Mouse (Mus musculus) liver, adult 2 months (tissue): ENCODE measurements around the gene Rabepk. TPM values are rescaled to one million over a fixed set of nuclear protein-coding genes. Genes with fewer than 3 reads are reported as not detected.
A peak's percentile ranks its signal among the peaks of the same experiment; 100 is the strongest.

Source experiments
- DNase-seq: peaks from one replicate; pipeline ENCODE4 v3.0.0-alpha.2; 2011; ENCODE audit warnings: low read depth, low spot score; ENCODE audit errors: extremely low read depth
- H3K27ac ChIP-seq: fragments of 200-500 bp; replicated peaks from 2 replicates; pipeline ENCODE4 v1.5.1; 2012; ENCODE audit warnings: low read depth, mild to moderate bottlenecking, control low read depth, inconsistent platforms, low read length; ENCODE audit not compliant: insufficient read depth
- H3K27me3 ChIP-seq: fragments of 200-500 bp; 2 replicates; pipeline ENCODE4 v1.6.1; 2012; ENCODE audit warnings: mild to moderate bottlenecking, moderate library complexity, low read length, inconsistent platforms; ENCODE audit not compliant: control insufficient read depth, insufficient read depth
- H3K36me3 ChIP-seq: fragments of 200-500 bp; 2 replicates; pipeline ENCODE4 v1.6.1; 2012; ENCODE audit warnings: low read length, inconsistent platforms; ENCODE audit not compliant: control insufficient read depth, insufficient read depth
- H3K4me1 ChIP-seq: fragments of 200-500 bp; 2 replicates; pipeline ENCODE4 v1.6.1; 2011; ENCODE audit warnings: low read length; ENCODE audit not compliant: control insufficient read depth, insufficient read depth
- H3K4me3 ChIP-seq: fragments of 200-500 bp; 2 replicates; pipeline ENCODE4 v1.5.1; 2011; ENCODE audit warnings: low read depth, mild to moderate bottlenecking, control low read depth, low read length, moderate library complexity; ENCODE audit not compliant: insufficient read depth
- H3K79me2 ChIP-seq: fragments of 200-500 bp; 2 replicates; pipeline ENCODE4 v1.6.1; 2012; ENCODE audit warnings: inconsistent platforms, mild to moderate bottlenecking, low read length, moderate library complexity; ENCODE audit not compliant: control insufficient read depth, insufficient read depth
- H3K9ac ChIP-seq: fragments of 200-500 bp; 2 replicates; pipeline ENCODE4 v1.6.1; 2012; ENCODE audit warnings: low read depth, mild to moderate bottlenecking, control low read depth, inconsistent platforms, low read length
- CTCF ChIP-seq: fragments of 200-500 bp; IDR thresholded peaks from 2 replicates; pipeline ENCODE4 v1.5.1; 2011; ENCODE audit warnings: low read depth, low read length, control low read depth
- POLR2A ChIP-seq: fragments of 200-500 bp; IDR thresholded peaks from 2 replicates; pipeline ENCODE4 v1.6.1; 2011; ENCODE audit warnings: low read length, control low read depth; ENCODE audit not compliant: insufficient read depth; ENCODE audit errors: extremely low read depth
- WGBS: fragments of 180-500 bp; shearing (Covaris S2); methylation state at CpG from one replicate; pipeline ENCODE4 v1.1.7; 2018; 5-methylcytosine and 5-hydroxymethylcytosine counted together
- polyA plus RNA-seq: library from polyadenylated mRNA; depleted of rRNA; stranded (reverse); fragments of >200 nt; gene quantifications from 2 replicates; pipeline ENCODE4 v1.2.3, GENCODE M21; 2012; rRNA removed
- total RNA-seq: library from RNA; depleted of rRNA; stranded (reverse); fragments of >200 nt; gene quantifications from 2 replicates; pipeline ENCODE4 v1.2.3, GENCODE M21; 2014; rRNA removed

Gene Rabepk
- total and polyA plus RNA-seq, 2 experiments: 12.1 to 14.7 TPM

DNA sequence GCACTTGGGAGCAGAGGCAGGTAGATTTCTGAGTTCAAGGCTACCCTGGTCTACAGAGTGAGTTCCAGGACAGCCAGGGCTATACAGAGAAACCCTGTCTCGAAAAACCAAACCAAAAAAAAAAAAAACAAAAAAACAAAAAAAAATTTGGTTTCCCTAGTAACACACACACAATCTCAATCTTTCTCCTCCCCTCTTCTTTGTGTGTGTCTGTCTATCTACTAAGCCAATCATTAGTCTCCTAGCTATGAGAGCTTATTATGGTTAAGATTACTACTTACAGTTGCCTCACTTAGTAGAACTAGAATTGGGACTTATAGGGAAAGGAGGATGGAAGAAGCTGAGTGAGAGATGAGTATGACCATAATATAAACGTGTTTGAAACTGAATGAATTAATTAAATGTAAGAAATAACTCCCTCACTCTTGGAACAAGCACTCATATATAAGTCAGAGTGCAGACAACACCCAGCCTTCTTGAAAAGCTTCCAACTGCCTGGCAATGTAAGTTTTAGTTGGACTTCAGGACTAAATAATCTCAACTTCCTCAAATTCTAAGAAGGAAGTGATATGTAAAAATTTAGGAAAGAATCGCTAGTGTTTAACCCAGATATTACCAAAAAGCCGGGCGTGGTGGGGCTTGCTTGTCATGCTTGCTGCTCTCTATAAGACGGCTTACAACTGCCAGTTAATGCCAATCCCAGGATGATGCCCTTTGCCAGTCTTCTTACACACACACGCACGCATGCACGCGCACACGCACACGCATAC lies 58.1 kb downstream of the Rabepk start:
- WGBS: 84% methylated on average over 12 of the region's 12 CpGs
- H3K4me3 ChIP-seq: no peak overlapping the region
- no peak overlapping the region for H3K27ac ChIP-seq
- H3K4me1 ChIP-seq: peaks cover 3% of the 10 kb centered on the region
- TF ChIP-seq CTCF: no peak
- TF ChIP-seq POLR2A: no peak
- no peak for DNase-seq
- no peak overlapping the region for H3K9ac ChIP-seq
- H3K79me2 ChIP-seq: peaks cover 19% of the 10 kb centered on the region
- H3K36me3 ChIP-seq: peaks cover 3% of the 10 kb centered on the region
- H3K27me3 ChIP-seq: no peaks in the 10 kb centered on the region

DNA sequence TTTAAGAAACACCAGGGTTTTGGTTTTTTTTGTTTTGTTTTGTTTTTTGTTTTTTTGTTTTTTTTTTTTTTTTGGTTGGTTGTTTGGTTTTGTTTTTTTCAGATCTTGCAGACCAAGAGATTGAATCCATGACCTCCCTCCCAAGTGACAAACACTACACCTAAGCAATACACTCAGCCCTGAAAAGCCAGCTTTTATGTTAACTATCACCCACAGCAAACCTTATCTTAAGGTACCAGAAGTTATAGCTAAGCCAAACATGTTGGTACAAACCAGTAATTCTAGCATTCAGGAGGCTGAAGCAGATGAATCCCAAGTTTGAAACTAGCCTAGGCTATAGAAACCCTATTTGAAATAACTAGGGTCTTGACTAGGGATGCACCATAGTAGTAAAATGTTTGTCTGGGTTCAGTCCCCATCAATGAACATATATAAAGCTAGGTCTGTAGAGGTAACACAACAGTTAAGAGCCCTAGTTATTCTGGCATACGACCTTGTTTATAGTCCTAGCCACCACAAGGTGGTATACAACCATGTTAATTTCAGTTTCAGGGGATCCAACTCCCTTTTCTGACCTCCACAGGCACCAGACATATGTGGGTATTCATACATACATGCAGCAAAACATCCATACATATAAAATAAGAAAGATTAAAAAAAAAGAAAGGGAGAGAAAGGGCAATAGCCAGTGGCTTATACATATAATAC lies 59.9 kb downstream of the Rabepk start:
- 59% methylated on average over 1 of the region's 1 CpGs for WGBS
- no peak overlapping the region for H3K27ac ChIP-seq
- peaks cover 3% of the 10 kb centered on the region for H3K4me1 ChIP-seq
- TF ChIP-seq POLR2A (no peak), CTCF (no peak)
- H3K36me3 ChIP-seq: peaks cover 3% of the 10 kb centered on the region
- H3K4me3 ChIP-seq: no peak overlapping the region
- no peak overlapping the region for H3K9ac ChIP-seq
- no peaks in the 10 kb centered on the region for H3K27me3 ChIP-seq
- H3K79me2 ChIP-seq: peaks cover 18% of the 10 kb centered on the region; the same call in 1 of the 2 replicates
- DNase-seq: no peak

DNA sequence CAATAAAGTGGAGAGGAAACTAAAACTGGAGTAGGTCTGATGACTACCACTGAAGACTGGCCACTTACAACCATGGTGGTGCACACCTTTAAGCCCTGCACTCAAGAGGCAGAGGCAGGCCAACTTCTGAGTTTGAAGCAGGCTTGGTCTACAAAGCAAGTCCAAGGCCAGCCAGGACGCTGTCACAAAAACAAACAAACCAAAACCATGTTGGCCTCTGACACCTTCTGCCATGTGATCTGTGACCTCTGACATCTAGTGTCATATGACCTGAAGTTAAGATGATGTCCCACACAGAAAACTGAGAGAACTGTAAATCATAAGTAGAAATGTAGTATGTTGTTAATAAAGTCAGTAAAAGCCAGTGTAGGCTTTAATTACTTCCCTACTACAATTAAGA lies 61.8 kb downstream of the Rabepk start:
- TF ChIP-seq POLR2A (no peak), CTCF (no peak)
- peak overlapping the region; percentile 39 for H3K27ac ChIP-seq
- no peak overlapping the region for H3K9ac ChIP-seq
- 6% methylated on average over 1 of the region's 1 CpGs for WGBS
- no peaks in the 10 kb centered on the region for H3K27me3 ChIP-seq
- H3K4me1 ChIP-seq: peaks cover 3% of the 10 kb centered on the region
- no peaks in the 10 kb centered on the region for H3K36me3 ChIP-seq
- no peak overlapping the region for H3K4me3 ChIP-seq
- peaks cover 24% of the 10 kb centered on the region; the same call in 1 of the 2 replicates for H3K79me2 ChIP-seq
- peak; percentile 97 for DNase-seq

DNA sequence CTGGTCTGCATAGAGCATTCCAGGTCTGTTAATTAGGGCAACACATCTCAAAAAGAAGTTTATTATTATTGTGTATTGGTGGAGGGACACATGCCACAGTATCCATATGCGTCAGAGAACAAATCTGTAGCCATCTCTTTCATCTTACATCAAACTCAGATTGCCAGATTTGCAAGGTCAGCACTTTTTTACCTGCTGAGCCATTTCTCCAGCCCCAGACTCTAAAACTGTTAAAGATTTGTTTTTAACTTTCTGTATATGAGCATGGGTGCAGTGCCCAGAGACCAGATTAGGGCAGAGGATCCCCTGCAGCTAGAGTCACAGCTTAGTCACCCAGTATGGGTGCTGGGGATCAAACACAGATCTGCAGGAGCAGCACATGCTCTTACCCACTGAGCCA lies 63.1 kb downstream of the Rabepk start:
- H3K79me2 ChIP-seq: peaks cover 22% of the 10 kb centered on the region; the same call in 1 of the 2 replicates
- H3K27me3 ChIP-seq: no peaks in the 10 kb centered on the region
- H3K4me1 ChIP-seq: peaks cover 3% of the 10 kb centered on the region
- H3K36me3 ChIP-seq: no peaks in the 10 kb centered on the region
- no peak for TF ChIP-seq POLR2A
- TF ChIP-seq CTCF: no peak
- H3K4me3 ChIP-seq: no peak overlapping the region
- no peak overlapping the region for H3K9ac ChIP-seq
- DNase-seq: no peak
- H3K27ac ChIP-seq: 0 out of 2 replicates have a peak overlapping the region, but pooled peaks have one; percentile 16
- WGBS: 89% methylated on average over 1 of the region's 1 CpGs

Other genes with a start within 250 kb of the Rabepk start
- 32.4 and 37.1 TPM in 2 replicates for gene Gapvd1, start 44.7 kb downstream of the Rabepk start, total RNA-seq
- 9.2 and 10.6 TPM in 2 replicates for gene Gapvd1, start 44.7 kb downstream of the Rabepk start, polyA plus RNA-seq
- gene Hspa5, start 27.9 kb downstream of the Rabepk start, total RNA-seq: 843 and 1,003 TPM in 2 replicates
- gene Hspa5, start 27.9 kb downstream of the Rabepk start, polyA plus RNA-seq: 1,344 and 1,475 TPM in 2 replicates
- 49.9 and 51.9 TPM in 2 replicates for gene Fbxw2, start 26.4 kb upstream of the Rabepk start, total RNA-seq
- 24.2 and 28.1 TPM in 2 replicates for gene Fbxw2, start 26.4 kb upstream of the Rabepk start, polyA plus RNA-seq
- gene Gm34653, start 33.1 kb upstream of the Rabepk start, total RNA-seq: 0.09 and 0.13 TPM in 2 replicates
- gene Gm34653, start 33.1 kb upstream of the Rabepk start, polyA plus RNA-seq: not detected in 2 replicates
- gene Cutal, start 74.5 kb upstream of the Rabepk start, total RNA-seq: 48.2 and 48.6 TPM in 2 replicates
- gene Cutal, start 74.5 kb upstream of the Rabepk start, polyA plus RNA-seq: 341 and 358 TPM in 2 replicates
- 31.1 and 32.7 TPM in 2 replicates for gene Psmd5, start 75.1 kb upstream of the Rabepk start, total RNA-seq
- gene Psmd5, start 75.1 kb upstream of the Rabepk start, polyA plus RNA-seq: 15.1 and 18.1 TPM in 2 replicates
- 0.20 and 0.55 TPM in 2 replicates for gene Phf19, start 114.1 kb upstream of the Rabepk start, total RNA-seq
- 0.21 and 0.61 TPM in 2 replicates for gene Phf19, start 114.1 kb upstream of the Rabepk start, polyA plus RNA-seq
- 0.55 and 1.2 TPM in 2 replicates for gene Traf1, start 161.9 kb upstream of the Rabepk start, total RNA-seq
- 0.75 and 1.2 TPM in 2 replicates for gene Traf1, start 161.9 kb upstream of the Rabepk start, polyA plus RNA-seq